Comparison of ENCODE assay signal across 8 mouse cellular contexts in genomic region chr2:132144971-132145691, GRCm38 (mm10). TPM values are rescaled to one million over a fixed set of nuclear protein-coding genes. Genes with fewer than 3 reads are reported as not detected.
DNase-seq lines count a peak whose midpoint lies in the region; ATAC-seq and TF ChIP-seq lines count a peak whose summit lies in the region.

TSS of gene Slc23a2 (minus strand) at chr2:132145108.

- H3K27ac ChIP-seq in embryonic facial prominence, embryonic 14.5 days (replicated peaks; ENCODE audit: low read depth, low read length): no peak within 1 kb of the TSS; the same call in 1 of the 2 replicates
- peak within 1 kb of the TSS; percentile 28; the same call in 1 of the 2 replicates for H3K27ac ChIP-seq in heart, embryonic 13.5 days (replicated peaks)
- H3K27ac ChIP-seq in liver, embryonic 16.5 days (ENCODE audit: low read length): no peak within 1 kb of the TSS
- H3K27ac ChIP-seq in neural tube, embryonic 14.5 days (ENCODE audit: low read depth, low read length): peak within 1 kb of the TSS; percentile 83

- WGBS in embryonic facial prominence, embryonic 14.5 days: under 1% methylated on average over 19 of the region's 68 CpGs
- WGBS in heart, embryonic 13.5 days: 1% methylated on average over 49 of the region's 68 CpGs
- WGBS in liver, embryonic 16.5 days (ENCODE audit: insufficient replicate concordance): under 1% methylated on average over 44 of the region's 68 CpGs
- WGBS in neural tube, embryonic 14.5 days: 0% methylated on average over 44 of the region's 68 CpGs

- ATAC-seq in embryonic facial prominence, embryonic 14.5 days (ENCODE audit: low read depth): peak; percentile 88
- ATAC-seq in heart, embryonic 13.5 days (ENCODE audit: extremely low read depth, insufficient number of reproducible peaks, low FRiP score, low TSS enrichment): peak; percentile 69
- peak; percentile 77 for ATAC-seq in liver, embryonic 16.5 days (ENCODE audit: low read depth)
- peak; percentile 91 for ATAC-seq in neural tube, embryonic 14.5 days (ENCODE audit: low read depth)

- peak within 1 kb of the TSS; percentile 94 for H3K4me2 ChIP-seq in embryonic facial prominence, embryonic 14.5 days (ENCODE audit: low read depth, low read length)
- H3K4me2 ChIP-seq in heart, embryonic 13.5 days: peak within 1 kb of the TSS; percentile 98
- H3K4me2 ChIP-seq in liver, embryonic 16.5 days (ENCODE audit: low read depth, low read length): peak within 1 kb of the TSS; percentile 83
- H3K4me2 ChIP-seq in neural tube, embryonic 14.5 days (ENCODE audit: low read depth, low read length): peak within 1 kb of the TSS; percentile 79

- peak within 1 kb of the TSS; percentile 77 for H3K9ac ChIP-seq in embryonic facial prominence, embryonic 14.5 days (ENCODE audit: low read depth, low read length)
- peak within 1 kb of the TSS; percentile 95 for H3K9ac ChIP-seq in heart, embryonic 13.5 days
- peak within 1 kb of the TSS; percentile 57; the same call in 1 of the 2 replicates for H3K9ac ChIP-seq in liver, embryonic 16.5 days (ENCODE audit: low read depth, low read length)
- H3K9ac ChIP-seq in neural tube, embryonic 14.5 days (replicated peaks; ENCODE audit: low read depth, low read length): peak within 1 kb of the TSS; percentile 87

- no peaks in the 10 kb centered on the region for H3K9me3 ChIP-seq in E14TG2a.4 (ENCODE audit: low read length)
- no peaks in the 10 kb centered on the region for H3K9me3 ChIP-seq in embryonic facial prominence, embryonic 14.5 days (ENCODE audit: control insufficient read depth, low read length)
- H3K9me3 ChIP-seq in heart, embryonic 13.5 days: no peaks in the 10 kb centered on the region
- H3K9me3 ChIP-seq in liver, embryonic 16.5 days (replicated peaks; ENCODE audit: control insufficient read depth, low read length): no peaks in the 10 kb centered on the region
- no peaks in the 10 kb centered on the region for H3K9me3 ChIP-seq in neural tube, embryonic 14.5 days (ENCODE audit: control insufficient read depth, low read length)

- no peak for DNase-seq in adrenal gland, adult 8-10 months
- peak; percentile 80 for DNase-seq in embryonic facial prominence, embryonic 14.5 days (ENCODE audit: low spot score)
- peak; percentile 64 for DNase-seq in kidney, postnatal 14 days
- peak; percentile 80 for DNase-seq in thymus, postnatal 4 days

- no peak for TF ChIP-seq CTCF in E14TG2a.4 (conservative IDR thresholded peaks at IDR 0.05; ENCODE audit: low read length)

- H3K36me3 ChIP-seq in E14TG2a.4 (ENCODE audit: insufficient read depth, low read length): peaks cover 6% of the 10 kb centered on the region; the same call in 1 of the 2 replicates
- H3K36me3 ChIP-seq in embryonic facial prominence, embryonic 14.5 days (ENCODE audit: control insufficient read depth, insufficient read depth, low read length): 0 out of 2 replicates have a peak, but pooled peaks cover 5% of the 10 kb centered on the region
- H3K36me3 ChIP-seq in heart, embryonic 13.5 days: peaks cover 6% of the 10 kb centered on the region
- H3K36me3 ChIP-seq in liver, embryonic 16.5 days (ENCODE audit: control insufficient read depth, insufficient read depth): no peaks in the 10 kb centered on the region
- no peaks in the 10 kb centered on the region for H3K36me3 ChIP-seq in neural tube, embryonic 14.5 days (ENCODE audit: control insufficient read depth, insufficient read depth, low read length)

- H3K4me1 ChIP-seq in E14TG2a.4 (replicated peaks; ENCODE audit: low read depth, low read length): peaks cover 63% of the 10 kb centered on the region
- H3K4me1 ChIP-seq in embryonic facial prominence, embryonic 14.5 days (ENCODE audit: control insufficient read depth, insufficient read depth, low read length): no peaks in the 10 kb centered on the region; the same call in 1 of the 2 replicates
- peaks cover 38% of the 10 kb centered on the region for H3K4me1 ChIP-seq in heart, embryonic 13.5 days
- peaks cover 6% of the 10 kb centered on the region; the same call in 1 of the 2 replicates for H3K4me1 ChIP-seq in liver, embryonic 16.5 days (ENCODE audit: control insufficient read depth, low read depth, low read length)
- H3K4me1 ChIP-seq in neural tube, embryonic 14.5 days (ENCODE audit: control insufficient read depth, insufficient read depth, low read length): peaks cover 11% of the 10 kb centered on the region

- 0 out of 2 replicates have a peak, but pooled peaks cover 8% of the 10 kb centered on the region for H3K27me3 ChIP-seq in E14TG2a.4 (ENCODE audit: insufficient read depth, low read length)
- H3K27me3 ChIP-seq in embryonic facial prominence, embryonic 14.5 days (replicated peaks; ENCODE audit: control insufficient read depth, insufficient read depth, low read length): peaks cover 9% of the 10 kb centered on the region
- H3K27me3 ChIP-seq in heart, embryonic 13.5 days (replicated peaks): no peaks in the 10 kb centered on the region; the same call in 1 of the 2 replicates
- peaks cover 35% of the 10 kb centered on the region for H3K27me3 ChIP-seq in liver, embryonic 16.5 days (ENCODE audit: control insufficient read depth, insufficient read depth, low read depth, low read length)
- no peaks in the 10 kb centered on the region; the same call in 1 of the 2 replicates for H3K27me3 ChIP-seq in neural tube, embryonic 14.5 days (ENCODE audit: control insufficient read depth, insufficient read depth, low read length)

- H3K4me3 ChIP-seq in E14TG2a.4 (replicated peaks; ENCODE audit: low read length): peak within 1 kb of the TSS; percentile 94
- H3K4me3 ChIP-seq in embryonic facial prominence, embryonic 14.5 days (ENCODE audit: low read depth, low read length): peak within 1 kb of the TSS; percentile 83
- peak within 1 kb of the TSS; percentile 96 for H3K4me3 ChIP-seq in heart, embryonic 13.5 days
- H3K4me3 ChIP-seq in liver, embryonic 16.5 days (ENCODE audit: low read depth, low read length): peak within 1 kb of the TSS; percentile 70
- peak within 1 kb of the TSS; percentile 97 for H3K4me3 ChIP-seq in neural tube, embryonic 14.5 days (ENCODE audit: low read depth, low read length)

RNA-seq across cellular contexts. Expression of gene Slc23a2, which starts in this region (rescaled TPM):
- 100 to 1,000 TPM; 102 to 154 (median 134) TPM for total RNA-seq in adrenal gland, adult 8-10 months (2022)
- polyA plus RNA-seq in embryonic facial prominence, embryonic 14.5 days (2014; fragmentation: Nextera tagmentation; extraction: Ambion mirVana): 18.3 and 18.5 TPM in 2 replicates
- 8.7 and 9.2 TPM in 2 replicates for polyA plus RNA-seq in heart, embryonic 13.5 days (2015; fragmentation: Nextera tagmentation; extraction: Ambion mirVana)
- polyA plus RNA-seq in liver, embryonic 16.5 days (2015; fragmentation: Nextera tagmentation; extraction: Ambion mirVana): 2.7 and 4.1 TPM in 2 replicates
- 43.6 and 47.6 TPM in 2 replicates for polyA plus RNA-seq in neural tube, embryonic 14.5 days (2014; fragmentation: Nextera tagmentation; extraction: Ambion mirVana)

Comparison
In these comparisons a context has a peak if more than half of its experiments do, and no peak if none do; other contexts are left out.
1. H3K27ac ChIP-seq: peak in heart, embryonic 13.5 days (single experiment) and neural tube, embryonic 14.5 days (single experiment); none in embryonic facial prominence, embryonic 14.5 days (single experiment) and liver, embryonic 16.5 days (single experiment).
2. Peak in every context shown above with its lines, with median percentiles within 50 percentile points of each other: H3K4me3 ChIP-seq, ATAC-seq, H3K4me2 ChIP-seq and H3K9ac ChIP-seq.